Mouse (Mus musculus) heart, adult 2 months (tissue): Measurements from ENCODE around the gene Slc11a1. TPM values are rescaled to one million over a fixed set of nuclear protein-coding genes. Genes with fewer than 3 reads are reported as not detected.
A peak's percentile ranks its signal among the peaks of the same experiment; 100 is the strongest.

Experiments used
- DNase-seq, 2 experiments: peaks; one replicate each; pipeline ENCODE4 v3.0.0; 2021
- H3K27ac ChIP-seq: fragments of 200-600 bp; 2 replicates; pipeline ENCODE4 v1.8.1; 2022
- H3K27me3 ChIP-seq: fragments of 200-500 bp; 2 replicates; pipeline ENCODE4 v1.6.1; 2012; ENCODE audit warnings: mild to moderate bottlenecking, low read length, inconsistent platforms, mixed read lengths; ENCODE audit not compliant: control insufficient read depth, insufficient read depth
- H3K36me3 ChIP-seq: fragments of 200-500 bp; 2 replicates; pipeline ENCODE4 v1.6.1; 2012; ENCODE audit warnings: low read length, inconsistent platforms; ENCODE audit not compliant: control insufficient read depth, insufficient read depth
- H3K4me1 ChIP-seq: fragments of 200-500 bp; 2 replicates; pipeline ENCODE4 v1.6.1; 2011; ENCODE audit warnings: low read length; ENCODE audit not compliant: control insufficient read depth, insufficient read depth
- H3K4me3 ChIP-seq: fragments of 200-600 bp; 2 replicates; pipeline ENCODE4 v1.8.1; 2022
- H3K79me2 ChIP-seq: fragments of 200-500 bp; replicated peaks from 2 replicates; pipeline ENCODE4 v1.6.1; 2012; ENCODE audit warnings: mild to moderate bottlenecking, inconsistent platforms, low read length, moderate library complexity, mixed read lengths; ENCODE audit not compliant: control insufficient read depth, insufficient read depth
- H3K9ac ChIP-seq: fragments of 200-500 bp; 2 replicates; pipeline ENCODE4 v1.6.1; 2012; ENCODE audit warnings: low read depth, mild to moderate bottlenecking, control low read depth, inconsistent platforms, low read length, mixed read lengths
- CTCF ChIP-seq: fragments of 200-600 bp; IDR thresholded peaks from 2 replicates; pipeline ENCODE4 v1.8.1; 2022; ENCODE audit warnings: antibody characterized with exemption, mild to moderate bottlenecking, moderate library complexity
- EP300 ChIP-seq: fragments of 200-500 bp; IDR thresholded peaks from 2 replicates; pipeline ENCODE4 v1.6.1; 2011; ENCODE audit warnings: low read depth, low read length, control low read depth; ENCODE audit not compliant: insufficient read depth
- POLR2A ChIP-seq: fragments of 200-500 bp; IDR thresholded peaks from 2 replicates; pipeline ENCODE4 v1.6.1; 2011; ENCODE audit warnings: mild to moderate bottlenecking, low read depth, low read length, control low read depth; ENCODE audit not compliant: insufficient read depth
- WGBS: fragments of 180-500 bp; shearing (Covaris S2); methylation state at CpG from one replicate; pipeline ENCODE4 v1.1.7; 2018; 5-methylcytosine and 5-hydroxymethylcytosine counted together
- intact Hi-C: fragments of 180-260 bp; cut with DNase I; formaldehyde crosslinking; loops from one replicate; pipeline ENCODE4 v1.15.1; 2025
- polyA plus RNA-seq: library from polyadenylated mRNA; depleted of rRNA; stranded (reverse); fragments of >200 nt; gene quantifications from 2 replicates; pipeline ENCODE4 v1.2.3, GENCODE M21; 2012
- total RNA-seq, 2 experiments: library from RNA; stranded (reverse); gene quantifications; 2 replicates each; pipeline ENCODE4 v1.2.3; 2021

Gene Slc11a1
- total and polyA plus RNA-seq, 3 experiments, result 5.2 to 13.0 (median 5.8) TPM

DNA sequence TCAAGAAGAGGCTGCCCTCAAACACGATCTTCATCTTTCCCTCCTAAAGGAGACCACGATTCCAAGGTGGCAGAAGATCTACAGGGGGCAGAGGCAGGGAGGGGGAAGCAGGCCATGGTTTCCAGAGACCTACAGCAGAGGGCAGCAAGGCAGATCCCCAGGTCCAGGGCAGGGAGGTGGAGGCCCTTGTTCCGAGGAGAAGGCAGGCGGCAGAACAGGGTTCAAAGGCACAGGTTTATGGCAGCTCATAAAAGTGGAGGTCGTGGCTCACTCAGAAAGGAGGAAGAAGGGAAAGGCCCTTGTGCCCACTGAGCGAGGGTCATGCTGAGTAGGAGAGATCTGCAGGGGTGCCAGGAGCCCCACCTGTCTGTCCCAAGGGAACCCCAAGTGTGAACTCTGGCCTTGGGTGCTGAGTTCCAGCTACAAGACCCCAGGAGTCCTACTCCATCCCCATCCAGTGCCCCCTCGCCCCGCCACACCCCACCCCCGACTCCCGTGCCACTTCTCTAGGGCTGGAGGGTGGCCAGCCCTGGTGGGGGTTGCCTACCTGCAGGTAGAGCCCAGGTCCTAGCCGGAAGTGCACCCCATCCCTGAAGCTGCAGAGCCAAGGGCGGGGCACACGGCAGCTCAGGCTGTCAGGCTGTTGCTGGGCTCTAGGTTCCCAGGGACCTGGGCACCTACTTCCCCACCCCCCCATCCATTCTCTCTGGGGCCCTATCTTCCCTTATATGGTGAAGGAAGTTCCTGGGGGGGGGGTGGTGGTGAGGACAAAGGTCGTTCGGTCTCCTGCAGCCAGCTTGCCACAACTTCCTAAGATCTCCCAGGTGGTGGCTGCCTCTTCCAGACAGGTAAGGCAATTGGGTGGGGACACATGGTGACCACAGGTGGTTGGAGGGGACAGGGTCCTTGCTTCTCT is 33.9 kb downstream of the Slc11a1 start, which contains the start of gene Vil1:
Vil1 (plus strand) TSS at position 788 of the 916 bp plus-strand sequence.
- Histone ChIP-seq H3K27ac (no peak within 1 kb of the TSS), H3K36me3 (no peaks in the 10 kb centered on the region), H3K4me1 (no peaks in the 10 kb centered on the region), H3K4me3 (no peak within 1 kb of the TSS), H3K9ac (no peak within 1 kb of the TSS), H3K79me2 (no peaks in the 10 kb centered on the region), H3K27me3 (no peaks in the 10 kb centered on the region)
- 61% methylated on average over 15 of the region's 15 CpGs for WGBS
- no peak for DNase-seq
- intact Hi-C loops, result no loop called here
- TF ChIP-seq POLR2A, result no peak
- TF ChIP-seq EP300, result no peak
- no peak for TF ChIP-seq CTCF

DNA sequence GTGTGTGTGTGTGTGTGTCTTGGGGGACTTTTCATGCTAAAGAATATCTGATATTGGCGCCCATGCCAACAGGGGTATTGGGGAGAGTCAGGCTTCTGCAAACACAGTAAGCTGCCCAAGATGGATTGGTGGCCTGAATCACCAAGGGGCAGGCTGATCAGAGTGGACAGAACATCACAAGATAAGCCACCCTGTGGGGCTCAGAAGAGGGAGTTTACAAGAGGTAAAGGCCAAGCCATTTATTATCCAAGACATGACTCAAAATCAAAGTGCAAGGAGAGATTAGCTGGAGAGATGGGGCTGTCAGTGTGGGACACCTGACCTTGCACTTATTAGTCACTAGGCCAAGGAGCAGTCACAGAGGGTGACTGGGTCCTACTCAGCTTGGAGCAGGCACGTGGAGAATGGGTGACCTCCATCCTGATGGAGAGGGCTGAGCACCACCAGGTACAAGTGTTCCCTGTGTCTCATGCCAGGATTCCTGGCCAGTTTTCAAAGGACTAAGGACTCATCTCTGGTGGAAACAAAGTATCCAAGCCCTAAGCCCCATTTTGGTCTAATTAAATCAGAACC is 36.8 kb downstream of the Slc11a1 start:
- H3K4me3 ChIP-seq, result no peak overlapping the region
- no peaks in the 10 kb centered on the region for H3K79me2 ChIP-seq
- no peaks in the 10 kb centered on the region for H3K27me3 ChIP-seq
- no peak for TF ChIP-seq EP300
- no peak for TF ChIP-seq POLR2A
- no peak for TF ChIP-seq CTCF
- no peak overlapping the region for H3K27ac ChIP-seq
- H3K9ac ChIP-seq, result no peak overlapping the region
- H3K4me1 ChIP-seq, result no peaks in the 10 kb centered on the region
- 79% methylated on average over 2 of the region's 2 CpGs for WGBS
- H3K36me3 ChIP-seq, result no peaks in the 10 kb centered on the region
- intact Hi-C loops, result no loop called here
- no peak for DNase-seq

DNA sequence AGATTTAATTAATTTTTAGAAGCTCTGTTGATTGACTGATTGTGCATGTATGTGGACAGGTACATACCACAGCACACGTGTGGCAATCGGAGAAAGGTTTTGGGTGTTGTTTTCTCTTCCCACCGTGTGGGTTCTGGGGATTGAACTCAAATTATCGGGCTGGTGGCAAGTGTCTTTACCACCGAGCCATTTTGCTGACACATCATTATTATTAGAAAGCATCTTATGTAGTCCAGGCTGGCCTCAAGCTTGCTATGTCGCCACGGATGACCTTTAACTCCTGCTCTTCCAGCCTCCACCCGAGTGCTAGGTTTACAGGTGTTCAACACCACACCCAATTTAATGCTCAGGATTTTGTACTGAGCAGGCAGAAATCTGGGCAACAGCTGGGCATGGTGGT is 37.7 kb downstream of the Slc11a1 start:
- H3K27ac ChIP-seq, result no peak overlapping the region
- no peaks in the 10 kb centered on the region for H3K27me3 ChIP-seq
- H3K4me3 ChIP-seq, result no peak overlapping the region
- no peak for DNase-seq
- H3K9ac ChIP-seq, result no peak overlapping the region
- intact Hi-C loops, result no loop called here
- H3K4me1 ChIP-seq, result no peaks in the 10 kb centered on the region
- 82% methylated on average over 8 of the region's 8 CpGs for WGBS
- no peaks in the 10 kb centered on the region for H3K36me3 ChIP-seq
- H3K79me2 ChIP-seq, result no peaks in the 10 kb centered on the region
- TF ChIP-seq EP300 (no peak), POLR2A (no peak), CTCF (no peak)

DNA sequence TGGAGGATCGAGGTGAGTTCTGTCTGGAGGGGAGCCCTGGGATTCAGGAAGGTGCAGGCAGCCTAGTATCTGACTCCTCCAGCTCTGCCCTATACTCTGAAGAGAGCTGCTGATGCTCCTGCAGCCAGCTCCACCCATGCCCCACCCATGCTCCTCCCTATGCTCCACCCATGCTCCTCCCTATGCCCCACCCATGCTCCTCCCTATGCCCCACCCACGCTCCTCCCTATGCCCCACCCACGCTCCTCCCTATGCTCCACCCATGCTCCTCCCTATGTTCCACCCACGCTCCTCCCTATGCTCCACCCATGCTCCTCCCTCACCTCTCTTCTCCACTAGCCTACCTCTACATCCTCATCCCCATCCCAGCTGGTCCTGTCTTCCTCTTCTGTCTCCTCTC is 40.1 kb downstream of the Slc11a1 start:
- Histone ChIP-seq H3K27me3 (no peaks in the 10 kb centered on the region), H3K4me1 (peaks cover 2% of the 10 kb centered on the region), H3K4me3 (no peak overlapping the region), H3K27ac (no peak overlapping the region), H3K36me3 (no peaks in the 10 kb centered on the region), H3K79me2 (no peaks in the 10 kb centered on the region), H3K9ac (no peak overlapping the region)
- intact Hi-C loops, result no loop called here
- WGBS, result 36% methylated on average over 4 of the region's 4 CpGs
- no peak for TF ChIP-seq CTCF
- TF ChIP-seq POLR2A, result no peak
- TF ChIP-seq EP300, result no peak
- DNase-seq, result no peak

DNA sequence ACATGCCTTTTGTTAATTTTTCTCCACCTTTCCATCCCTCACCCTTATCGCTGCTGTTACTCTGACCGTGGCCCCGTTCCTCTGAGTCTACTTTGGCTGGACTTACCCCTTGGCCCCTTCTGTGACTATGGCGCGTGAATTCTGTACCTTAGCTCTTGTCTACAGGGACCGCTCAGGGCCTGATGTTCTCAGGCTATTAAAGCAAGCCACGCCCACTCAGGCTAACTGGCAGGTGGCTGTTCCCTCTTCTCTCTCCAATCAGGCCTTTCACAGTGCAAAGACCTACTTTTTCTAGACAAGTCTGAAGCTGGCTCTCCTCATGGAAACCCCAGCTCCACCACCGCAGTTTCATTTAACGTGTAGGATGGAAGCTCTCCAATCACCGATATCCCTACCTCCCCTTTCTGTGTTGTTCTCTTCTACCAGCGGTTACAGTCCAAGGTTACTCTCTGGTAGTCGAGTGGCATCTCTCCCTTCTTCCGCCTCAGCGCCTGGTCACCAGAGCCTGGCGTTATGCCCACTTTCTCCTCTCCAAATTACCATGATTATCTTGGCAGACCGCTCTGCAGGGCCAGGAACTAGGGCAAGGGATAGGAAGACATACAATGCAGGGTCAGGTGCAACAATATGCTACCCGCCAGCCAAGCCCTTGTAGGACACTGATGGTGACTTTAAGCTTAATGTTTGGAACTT is 43.9 kb downstream of the Slc11a1 start:
- DNase-seq, result peak; percentile 29 to 49
- Histone ChIP-seq H3K9ac (no peak overlapping the region), H3K36me3 (no peaks in the 10 kb centered on the region), H3K4me1 (peaks cover 2% of the 10 kb centered on the region), H3K27me3 (no peaks in the 10 kb centered on the region), H3K4me3 (no peak overlapping the region), H3K79me2 (no peaks in the 10 kb centered on the region), H3K27ac (peak overlapping the region; percentile 45; the same call in 1 of the 2 replicates)
- TF ChIP-seq POLR2A, result no peak
- TF ChIP-seq EP300, result no peak
- intact Hi-C loops, result no loop called here
- 62% methylated on average over 17 of the region's 17 CpGs for WGBS

DNA sequence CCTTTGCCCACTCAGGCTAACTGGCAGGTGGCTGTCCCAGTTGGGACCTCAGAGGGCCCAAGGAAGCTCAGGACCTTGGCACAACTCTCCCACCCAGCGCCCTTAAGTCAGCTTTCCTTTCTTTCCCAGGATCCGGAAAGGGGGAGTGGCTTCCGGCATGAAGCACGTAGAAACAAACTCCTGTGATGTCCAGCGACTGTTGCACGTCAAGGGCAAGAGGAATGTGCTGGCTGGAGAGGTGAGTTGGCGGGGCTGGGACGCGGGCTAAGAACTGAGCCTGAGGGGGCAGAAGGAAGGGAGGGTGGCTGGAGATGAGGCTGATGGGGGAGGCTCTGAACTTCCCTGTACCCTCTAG is 44.4 kb downstream of the Slc11a1 start:
- 30% methylated on average over 9 of the region's 9 CpGs for WGBS
- Histone ChIP-seq H3K79me2 (no peaks in the 10 kb centered on the region), H3K36me3 (no peaks in the 10 kb centered on the region), H3K9ac (no peak overlapping the region), H3K27ac (peak overlapping the region; percentile 45; the same call in 1 of the 2 replicates), H3K4me3 (no peak overlapping the region), H3K27me3 (no peaks in the 10 kb centered on the region), H3K4me1 (peaks cover 2% of the 10 kb centered on the region)
- intact Hi-C loops, result no loop called here
- TF ChIP-seq EP300 (no peak), POLR2A (no peak), CTCF (no peak)
- peak; percentile 30 to 45 for DNase-seq
